Mouse (Mus musculus) forebrain, embryonic 14.5 days (tissue): ENCODE data around the gene Gdpd5. TPM values are rescaled to one million over a fixed set of nuclear protein-coding genes. Genes with fewer than 3 reads are reported as not detected.

Experiments
- ATAC-seq: fragments of 200-750 bp; cut with Nextera tagmentation; 2 replicates; pipeline ENCODE4 v1.8.0; 2017; ENCODE audit warnings: mild to moderate bottlenecking, moderate library complexity
- DNase-seq: peaks from one replicate; pipeline ENCODE4 v3.0.0-alpha.2; 2015; ENCODE audit warnings: low spot score
- H3K27ac ChIP-seq: fragments of 300-500 bp; sonication (generic); 2 replicates; pipeline ENCODE4 v1.5.1; 2014; ENCODE audit warnings: low read depth, mild to moderate bottlenecking, control low read depth, low read length, moderate library complexity
- H3K27me3 ChIP-seq: fragments of 300-500 bp; sonication (generic); replicated peaks from 2 replicates; pipeline ENCODE4 v1.6.1; 2014; ENCODE audit warnings: low read length, control low read depth, mixed read lengths; ENCODE audit not compliant: control insufficient read depth, insufficient read depth
- H3K36me3 ChIP-seq: fragments of 300-500 bp; sonication (generic); 2 replicates; pipeline ENCODE4 v1.6.1; 2014; ENCODE audit warnings: low read length, control low read depth; ENCODE audit not compliant: control insufficient read depth, insufficient read depth
- H3K4me1 ChIP-seq: fragments of 300-500 bp; sonication (generic); 2 replicates; pipeline ENCODE4 v1.6.1; 2014; ENCODE audit warnings: antibody characterized with exemption, low read length, control low read depth; ENCODE audit not compliant: control insufficient read depth, insufficient read depth
- H3K4me2 ChIP-seq: fragments of 300-500 bp; sonication (generic); 2 replicates; pipeline ENCODE4 v1.6.1; 2014; ENCODE audit warnings: mild to moderate bottlenecking, control low read depth, low read length
- H3K4me3 ChIP-seq: fragments of 300-500 bp; sonication (generic); 2 replicates; pipeline ENCODE4 v1.5.1; 2014; ENCODE audit warnings: low read depth, low read length, control low read depth
- H3K9ac ChIP-seq: fragments of 300-500 bp; sonication (generic); 2 replicates; pipeline ENCODE4 v1.6.1; 2014; ENCODE audit warnings: mild to moderate bottlenecking, low read length, control low read depth, moderate library complexity
- H3K9me3 ChIP-seq: fragments of 300-500 bp; sonication (generic); replicated peaks from 2 replicates; pipeline ENCODE4 v1.6.1; 2016; ENCODE audit warnings: low read length, control low read depth, mixed read lengths; ENCODE audit not compliant: control insufficient read depth
- WGBS: fragments of 180-500 bp; shearing (Covaris S2); extraction: QIAGEN DNeasy Blood & Tissue Kit; methylation state at CpG from one replicate; pipeline ENCODE4 v1.1.7; 2014; 5-methylcytosine and 5-hydroxymethylcytosine counted together
- polyA plus RNA-seq: library from polyadenylated mRNA; unstranded; fragments of >200 nt; fragmentation: Nextera tagmentation; extraction: Ambion mirVana; gene quantifications from 2 replicates; pipeline ENCODE4 v1.2.1, GENCODE M21; 2014

Gdpd5 gene
- polyA plus RNA-seq, 1 experiment from 2014 or later = 26.8 TPM

GRCm38 (mm10) chr7:99449063-99449462 is 67.8 kb downstream of the Gdpd5 start:
- Histone ChIP-seq H3K4me3 (no peak overlapping the region), H3K4me1 (0 out of 2 replicates have a peak, but pooled peaks cover 2% of the 10 kb centered on the region), H3K9ac (no peak overlapping the region; the same call in 1 of the 2 replicates), H3K27me3 (no peaks in the 10 kb centered on the region), H3K27ac (peak overlapping the region; percentile 68; the same call in 1 of the 2 replicates), H3K9me3 (no peaks in the 10 kb centered on the region), H3K4me2 (no peak overlapping the region), H3K36me3 (peaks cover 3% of the 10 kb centered on the region; the same call in 1 of the 2 replicates)
- WGBS = 54% methylated on average over 8 of the region's 8 CpGs
- peak; percentile 37 for DNase-seq
- peak; percentile 10; the same call in 1 of the 2 replicates for ATAC-seq

DNA sequence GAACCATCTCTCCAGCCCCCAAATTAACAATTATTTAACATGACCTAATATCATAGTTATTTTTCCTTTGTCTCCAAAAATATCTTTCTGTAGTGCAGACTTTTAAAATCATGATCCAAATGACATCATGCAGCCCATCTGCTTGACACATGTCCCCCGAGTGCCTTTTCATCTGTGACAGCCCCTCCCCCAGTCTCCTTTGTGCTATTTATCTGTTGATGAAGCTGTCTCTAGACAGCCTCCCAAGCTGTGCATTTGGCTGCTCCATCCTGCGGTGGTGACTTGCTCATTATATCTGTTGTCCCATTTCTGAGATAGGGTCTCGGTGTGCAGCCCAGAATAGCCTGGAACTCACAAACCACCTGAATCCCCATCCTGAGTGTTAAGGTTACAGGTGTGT is 68.5 kb downstream of the Gdpd5 start:
- WGBS = 25% methylated on average over 3 of the region's 3 CpGs
- ATAC-seq = peak; percentile 64
- Histone ChIP-seq H3K27me3 (no peaks in the 10 kb centered on the region), H3K4me3 (no peak overlapping the region), H3K27ac (peak overlapping the region; percentile 68), H3K9ac (no peak overlapping the region), H3K36me3 (peaks cover 5% of the 10 kb centered on the region; the same call in 1 of the 2 replicates), H3K9me3 (no peaks in the 10 kb centered on the region), H3K4me2 (no peak overlapping the region), H3K4me1 (0 out of 2 replicates have a peak, but pooled peaks cover 2% of the 10 kb centered on the region)
- DNase-seq = peak; percentile 84

- H3K27ac ChIP-seq = no peak overlapping the region
- 0% methylated on average over 3 of the region's 3 CpGs for WGBS
- no peak overlapping the region for H3K4me2 ChIP-seq
- peaks cover 5% of the 10 kb centered on the region; the same call in 1 of the 2 replicates for H3K36me3 ChIP-seq
- H3K4me3 ChIP-seq = no peak overlapping the region
- 0 out of 2 replicates have a peak, but pooled peaks cover 2% of the 10 kb centered on the region for H3K4me1 ChIP-seq
- ATAC-seq = peak; percentile 48
- H3K9ac ChIP-seq = no peak overlapping the region
- peak; percentile 90 for DNase-seq
- H3K9me3 ChIP-seq = no peaks in the 10 kb centered on the region
- H3K27me3 ChIP-seq = no peaks in the 10 kb centered on the region
Observed at GRCm38 (mm10) chr7:99450703-99451102, 69.5 kb downstream of the Gdpd5 start.

GRCm38 (mm10) chr7:99452859-99453258 is 71.6 kb downstream of the Gdpd5 start:
- no peak for DNase-seq
- 90% methylated on average over 7 of the region's 7 CpGs for WGBS
- no peak overlapping the region for H3K9ac ChIP-seq
- H3K27me3 ChIP-seq = no peaks in the 10 kb centered on the region
- peaks cover 11% of the 10 kb centered on the region; the same call in 1 of the 2 replicates for H3K36me3 ChIP-seq
- 0 out of 2 replicates have a peak, but pooled peaks cover 2% of the 10 kb centered on the region for H3K4me1 ChIP-seq
- no peaks in the 10 kb centered on the region for H3K9me3 ChIP-seq
- no peak for ATAC-seq
- no peak overlapping the region for H3K27ac ChIP-seq
- no peak overlapping the region for H3K4me2 ChIP-seq
- H3K4me3 ChIP-seq = no peak overlapping the region

DNA sequence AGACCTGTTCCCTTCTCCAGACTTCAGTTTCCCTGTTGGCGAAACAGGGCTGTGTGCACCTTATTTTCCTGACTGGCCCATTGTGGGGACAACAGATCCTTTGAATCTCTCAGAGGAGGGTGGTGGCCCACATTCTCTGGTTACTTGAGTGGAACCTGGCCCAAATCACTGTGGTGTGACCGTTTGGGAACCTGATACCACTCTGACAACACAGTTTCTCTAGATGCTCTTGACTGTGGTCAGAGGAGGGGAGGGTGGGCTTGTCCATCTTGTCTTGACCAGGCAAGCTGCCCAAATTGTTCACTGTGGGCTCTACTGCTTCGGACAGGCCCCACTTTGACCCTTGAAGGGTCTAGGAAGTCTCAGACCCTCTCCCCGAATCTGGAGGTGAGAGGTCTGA is 72.8 kb downstream of the Gdpd5 start:
- peaks cover 15% of the 10 kb centered on the region; the same call in 1 of the 2 replicates for H3K36me3 ChIP-seq
- 82% methylated on average over 4 of the region's 4 CpGs for WGBS
- ATAC-seq (no peak), DNase-seq (no peak)
- H3K4me2 ChIP-seq = no peak overlapping the region
- no peaks in the 10 kb centered on the region for H3K27me3 ChIP-seq
- H3K4me3 ChIP-seq = no peak overlapping the region
- H3K9me3 ChIP-seq = no peaks in the 10 kb centered on the region
- H3K9ac ChIP-seq = no peak overlapping the region
- 0 out of 2 replicates have a peak, but pooled peaks cover 2% of the 10 kb centered on the region for H3K4me1 ChIP-seq
- H3K27ac ChIP-seq = no peak overlapping the region

DNA sequence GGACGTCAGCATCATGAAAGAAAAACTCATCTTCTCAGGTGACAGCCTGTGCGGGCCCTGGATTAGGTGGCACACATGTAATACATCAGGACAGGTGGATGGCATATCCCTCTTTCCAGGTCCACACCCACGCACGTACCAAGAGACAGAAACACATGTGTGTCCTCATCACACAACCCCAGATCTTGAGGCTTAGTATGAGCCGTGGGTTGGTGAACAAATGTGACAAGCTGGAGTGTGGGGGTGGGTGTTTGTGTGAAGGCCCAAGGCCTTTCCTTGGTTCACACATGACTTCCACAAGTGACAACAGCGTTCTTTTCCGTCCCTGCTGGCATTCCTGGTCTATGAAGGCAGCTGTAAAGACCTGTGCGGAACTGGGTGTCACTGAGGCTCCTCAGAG is 77.6 kb downstream of the Gdpd5 start:
- Histone ChIP-seq H3K9me3 (no peaks in the 10 kb centered on the region), H3K4me1 (no peaks in the 10 kb centered on the region), H3K9ac (no peak overlapping the region), H3K27ac (no peak overlapping the region), H3K4me3 (no peak overlapping the region), H3K36me3 (peaks cover 28% of the 10 kb centered on the region; the same call in 1 of the 2 replicates), H3K27me3 (no peaks in the 10 kb centered on the region), H3K4me2 (no peak overlapping the region)
- WGBS = 94% methylated on average over 8 of the region's 8 CpGs
- DNase-seq = no peak
- no peak for ATAC-seq

DNA sequence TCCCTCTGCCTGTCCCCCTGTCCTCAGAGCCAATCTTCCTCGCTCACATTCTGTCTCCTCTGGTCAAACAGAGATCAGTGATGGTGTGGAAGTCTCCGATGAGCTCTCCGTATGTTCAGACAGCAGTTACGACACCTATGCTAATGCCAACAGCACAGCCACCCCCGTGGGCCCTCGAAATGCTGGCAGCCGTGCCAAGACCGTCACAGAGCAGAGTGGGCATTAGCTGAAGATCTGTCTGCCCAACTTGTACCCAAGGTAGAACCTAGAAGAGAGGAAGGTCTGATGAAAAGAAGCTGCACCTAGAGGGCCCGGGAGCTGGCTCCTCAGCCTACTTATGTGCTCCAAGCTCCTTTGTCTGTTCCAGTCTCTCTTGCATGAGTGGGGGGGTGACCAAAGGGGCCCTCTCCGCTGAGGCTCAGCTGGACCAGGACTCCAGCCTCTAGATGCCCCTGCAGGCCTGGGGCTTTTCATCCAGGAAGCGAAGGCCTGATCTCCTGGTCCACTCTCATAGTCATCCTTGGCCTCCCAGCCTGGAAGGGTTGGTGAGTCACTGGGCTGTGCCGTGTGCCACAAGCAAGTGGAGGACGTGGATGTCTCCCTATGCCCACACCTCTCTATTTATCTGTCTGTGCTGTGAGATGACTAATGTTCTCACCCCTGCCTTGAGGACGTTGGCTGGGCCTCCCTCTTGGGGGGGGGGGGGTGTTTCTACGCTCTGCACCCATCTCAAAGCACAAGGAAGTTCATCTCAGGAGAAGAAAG is 78.9 kb downstream of the Gdpd5 start:
- DNase-seq (no peak), ATAC-seq (no peak)
- Histone ChIP-seq H3K4me3 (no peak overlapping the region), H3K27me3 (no peaks in the 10 kb centered on the region), H3K4me1 (no peaks in the 10 kb centered on the region), H3K36me3 (peaks cover 26% of the 10 kb centered on the region; the same call in 1 of the 2 replicates), H3K9me3 (no peaks in the 10 kb centered on the region), H3K27ac (no peak overlapping the region), H3K9ac (no peak overlapping the region), H3K4me2 (no peak overlapping the region)
- WGBS = 92% methylated on average over 14 of the region's 15 CpGs

DNA sequence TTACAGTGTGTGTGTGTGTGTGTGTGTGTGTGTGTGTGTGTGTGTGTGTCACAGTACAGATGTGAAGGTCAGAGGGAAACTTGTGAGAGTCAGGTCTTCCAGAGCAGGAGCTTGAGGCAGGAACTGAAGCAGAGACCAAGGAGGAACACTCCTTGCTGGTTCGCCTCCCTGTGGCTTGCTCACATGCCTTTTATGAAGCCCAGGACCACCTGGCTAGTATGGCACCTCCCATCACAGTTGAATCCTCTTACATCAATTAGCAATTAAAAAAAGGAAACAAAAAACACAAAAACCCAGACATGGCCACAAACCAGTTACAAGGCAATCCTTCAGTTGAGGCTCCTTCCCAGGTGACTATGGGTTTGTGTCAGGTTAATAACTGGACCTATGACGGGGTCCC is 81.9 kb downstream of the Gdpd5 start:
- Histone ChIP-seq H3K4me3 (no peak overlapping the region), H3K36me3 (peaks cover 20% of the 10 kb centered on the region; the same call in 1 of the 2 replicates), H3K4me2 (no peak overlapping the region), H3K27ac (no peak overlapping the region), H3K9me3 (no peaks in the 10 kb centered on the region), H3K27me3 (no peaks in the 10 kb centered on the region), H3K4me1 (peaks cover 18% of the 10 kb centered on the region), H3K9ac (no peak overlapping the region)
- DNase-seq = no peak
- ATAC-seq = no peak
- WGBS = 72% methylated on average over 2 of the region's 2 CpGs

DNA sequence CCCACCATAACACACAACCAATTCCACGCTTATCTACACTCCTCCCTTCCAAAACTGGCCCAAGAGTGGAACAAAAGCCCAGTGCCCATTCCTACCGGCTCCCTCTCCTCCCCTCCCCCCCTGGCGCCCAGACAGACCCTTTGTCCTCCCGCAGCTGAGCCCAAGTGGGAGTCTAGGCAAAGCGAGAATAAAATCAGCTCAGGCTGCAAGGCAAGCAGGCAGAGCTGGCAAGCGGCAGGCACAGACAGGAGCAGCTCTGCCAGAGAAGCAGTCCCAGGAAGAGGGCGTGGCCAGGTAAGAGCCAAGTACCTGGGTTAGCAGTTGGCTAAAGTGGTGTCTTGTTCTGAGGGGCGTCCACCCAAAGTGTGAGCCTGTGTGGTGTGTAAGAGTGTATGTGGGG is 84.6 kb downstream of the Gdpd5 start, which contains the start of gene Klhl35:
TSS of gene Klhl35 (plus strand) at position 194 of the 400 bp plus-strand sequence.
- no peak within 1 kb of the TSS; the same call in 1 of the 2 replicates for H3K4me3 ChIP-seq
- WGBS = 8% methylated on average over 8 of the region's 8 CpGs
- DNase-seq (peak; percentile 82), ATAC-seq (peak; percentile 14; the same call in 1 of the 2 replicates)
- no peaks in the 10 kb centered on the region for H3K9me3 ChIP-seq
- H3K27ac ChIP-seq = peak within 1 kb of the TSS; percentile 72
- H3K27me3 ChIP-seq = no peaks in the 10 kb centered on the region
- H3K4me2 ChIP-seq = peak within 1 kb of the TSS; percentile 37
- 0 out of 2 replicates have a peak, but pooled peaks cover 4% of the 10 kb centered on the region for H3K36me3 ChIP-seq
- peaks cover 25% of the 10 kb centered on the region for H3K4me1 ChIP-seq
- peak within 1 kb of the TSS; percentile 45 for H3K9ac ChIP-seq
